Mouse (Mus musculus) kidney, postnatal 14 days (tissue): ENCODE data around the gene Gm21708.
"Not testable (repeated sequence)": the region's sequence is repeated elsewhere in the genome, so short reads cannot be mapped to it uniquely, and the experiment has no call there.

Experiments used
- DNase-seq: peaks from one replicate; pipeline ENCODE4 v3.0.0; 2022; ENCODE audit warnings: mixed read lengths

The Gm21708 gene

GRCm38 (mm10) chrY:3410067-3410466 lies at the start of gene Gm21708, which contains the start of gene Gm21704:
Gm21708 (minus strand) TSS chrY:3410167.
Gm21704 (minus strand) TSS chrY:3410167.
- not testable (repeated sequence) for DNase-seq
